Mouse (Mus musculus) induced T-regulatory cell, adult 2 months (primary cell): ENCODE results near the gene Sox11.

Source experiments
- DNase-seq: peaks from one replicate; pipeline ENCODE4 v3.0.0-alpha.2; 2012; ENCODE audit warnings: low read depth

Sox11 gene

DNA sequence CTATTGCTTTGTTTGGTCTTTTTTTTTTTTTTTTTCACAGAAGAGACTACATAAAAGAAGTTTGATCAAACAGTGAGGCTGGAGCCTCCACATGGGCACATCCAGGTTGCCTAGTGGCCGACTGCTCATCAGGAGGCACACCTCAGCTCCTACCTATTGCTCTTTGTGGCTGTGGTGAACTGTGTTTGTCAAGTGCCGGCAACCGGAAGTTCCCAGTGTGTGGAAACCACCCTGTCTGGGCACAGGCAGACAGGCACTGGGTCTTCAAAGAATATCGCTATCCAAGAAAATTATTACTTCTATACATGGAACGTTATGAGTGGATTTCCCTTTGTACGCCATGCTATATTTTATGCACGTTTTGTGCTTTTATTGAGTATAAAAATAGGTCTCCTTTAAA lies 6.0 kb downstream of the Sox11 start:
- no peak for DNase-seq

DNA sequence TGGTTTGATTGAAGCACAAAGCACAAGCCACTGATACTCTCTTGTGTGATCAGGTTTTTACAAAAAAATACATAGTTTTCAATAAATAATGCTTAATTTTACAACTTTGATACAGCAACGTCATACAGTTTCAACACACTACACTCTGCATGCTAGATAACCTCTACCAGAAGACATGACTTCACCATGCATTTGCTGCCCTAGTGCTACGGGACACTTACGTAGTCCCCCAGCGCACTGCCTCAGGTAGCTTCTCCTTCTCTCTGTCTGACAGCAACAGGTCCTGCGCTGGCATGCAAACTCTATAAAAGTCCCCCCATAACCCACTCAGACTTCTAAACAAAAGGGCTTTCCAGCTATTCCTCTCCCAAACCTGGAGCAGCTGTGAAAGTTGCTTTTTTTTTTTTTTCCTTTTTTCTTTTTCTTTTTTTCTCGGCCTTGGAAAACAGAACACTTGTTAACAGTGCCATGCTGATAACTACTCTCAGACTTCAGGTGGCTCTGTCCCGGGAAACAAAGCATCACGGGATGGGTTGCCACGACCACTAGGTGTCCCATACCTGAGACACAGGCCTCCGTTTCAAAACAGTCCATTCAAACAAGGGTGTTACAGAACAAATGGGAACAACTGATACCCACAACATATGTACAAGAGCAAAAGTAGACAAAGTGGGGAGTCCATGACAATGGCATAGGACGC lies 6.9 kb downstream of the Sox11 start:
- no peak for DNase-seq

DNA sequence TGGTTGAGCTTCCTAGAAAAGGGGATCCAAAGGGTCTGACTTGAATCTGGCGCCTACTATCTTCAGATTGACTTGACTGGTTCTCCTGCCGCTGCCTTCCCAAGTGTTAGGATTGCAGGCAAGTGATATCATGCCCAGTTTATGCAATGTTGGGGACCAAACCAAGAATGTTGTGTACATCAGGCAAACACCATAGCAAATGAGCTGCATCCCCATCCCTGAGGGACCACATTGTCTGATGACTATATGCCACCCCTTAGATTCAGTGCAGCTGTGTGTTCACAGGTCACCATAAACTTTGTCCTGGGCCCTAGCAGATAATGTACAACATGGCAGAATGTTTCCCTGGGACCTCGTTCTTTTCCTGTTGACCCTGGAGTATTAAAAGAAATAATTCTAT lies 8.8 kb downstream of the Sox11 start:
- no peak for DNase-seq

DNA sequence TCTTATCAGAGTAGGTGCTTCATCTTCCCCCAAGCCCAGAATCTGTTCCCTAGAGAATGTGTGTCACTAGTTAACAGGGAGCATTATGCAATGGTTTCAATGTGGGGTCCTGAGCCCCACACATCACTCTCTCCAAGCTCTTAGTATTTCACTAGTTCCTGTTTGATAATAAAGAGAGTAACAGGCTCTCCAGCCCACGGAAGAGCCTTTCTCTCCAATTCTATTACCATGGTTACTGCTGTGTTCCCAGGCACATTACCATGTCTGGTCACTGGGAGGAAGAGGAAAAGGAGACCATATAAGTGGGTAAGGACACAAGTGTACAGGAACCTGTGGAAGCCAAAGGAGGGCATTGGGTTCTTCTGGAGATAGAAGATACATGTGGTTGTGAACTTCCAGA lies 19.0 kb downstream of the Sox11 start:
- no peak for DNase-seq

DNA sequence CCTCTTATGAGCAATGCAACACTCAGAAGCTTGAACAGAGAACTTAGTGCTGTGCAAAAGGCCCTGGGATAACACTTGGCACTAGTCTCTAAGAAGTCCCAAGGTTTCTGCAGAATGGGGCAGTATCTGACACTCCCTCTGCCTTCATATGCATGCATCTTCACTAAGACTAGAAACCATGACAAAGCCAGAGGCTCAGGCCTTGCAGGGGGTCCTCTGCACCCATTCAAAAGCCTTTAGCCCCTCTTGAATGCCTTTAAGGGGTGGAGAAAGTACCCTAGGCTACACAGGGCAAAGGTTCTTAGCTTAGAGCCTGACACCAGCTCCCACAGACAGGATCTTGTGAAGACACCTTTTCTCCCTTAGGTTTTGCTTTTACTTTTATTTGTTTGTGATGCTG lies 21.7 kb downstream of the Sox11 start:
- DNase-seq = no peak

DNA sequence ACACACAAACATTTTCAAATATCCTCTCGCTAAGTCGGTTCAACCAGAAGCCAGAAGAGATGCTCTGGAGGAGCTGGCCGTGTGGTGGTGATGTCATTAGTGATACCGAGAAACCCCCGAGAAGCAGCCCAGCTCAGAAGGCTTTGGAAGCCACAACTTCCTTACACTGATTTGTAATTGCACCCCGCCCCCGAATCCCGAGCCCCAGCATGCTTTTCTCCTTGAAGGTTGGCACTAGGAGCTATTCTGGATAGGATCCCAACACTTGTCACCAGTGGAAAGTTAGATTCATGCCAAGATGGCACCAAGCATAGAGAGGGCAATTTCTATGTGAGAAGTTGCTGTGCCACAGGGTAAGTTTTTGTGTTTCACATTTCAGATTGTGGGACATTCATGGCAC lies 29.4 kb downstream of the Sox11 start:
- no peak for DNase-seq

DNA sequence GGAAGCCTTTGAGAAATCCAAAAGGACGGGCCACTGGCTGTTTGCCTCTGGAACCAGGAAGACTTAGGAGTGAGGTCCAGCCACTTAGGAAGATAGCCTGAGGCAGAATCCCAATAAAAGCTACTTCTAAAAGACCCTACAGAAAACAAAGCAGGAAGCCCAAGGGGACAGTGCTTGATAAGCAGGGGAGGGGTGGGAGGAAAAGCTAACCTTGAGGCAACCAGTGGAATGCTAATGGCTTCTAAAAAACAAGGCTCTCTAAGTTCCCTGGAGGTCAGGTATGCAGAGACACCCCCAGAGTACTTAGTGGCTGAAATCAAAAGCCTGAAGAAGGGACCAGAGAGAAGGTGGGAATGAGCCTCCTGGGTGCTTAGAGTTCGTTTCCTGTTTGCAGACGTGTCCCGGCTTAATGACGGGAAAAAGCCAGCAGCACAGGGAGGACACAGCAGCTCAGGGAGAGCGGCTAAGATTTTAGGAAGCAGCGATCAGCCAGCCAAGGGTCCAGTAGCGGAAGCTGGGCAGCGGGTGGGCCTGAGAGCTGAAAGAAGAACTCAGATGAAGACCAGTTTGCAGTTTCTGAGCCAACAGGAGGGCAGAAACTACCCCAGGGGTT lies 30.4 kb downstream of the Sox11 start:
- DNase-seq = no peak

DNA sequence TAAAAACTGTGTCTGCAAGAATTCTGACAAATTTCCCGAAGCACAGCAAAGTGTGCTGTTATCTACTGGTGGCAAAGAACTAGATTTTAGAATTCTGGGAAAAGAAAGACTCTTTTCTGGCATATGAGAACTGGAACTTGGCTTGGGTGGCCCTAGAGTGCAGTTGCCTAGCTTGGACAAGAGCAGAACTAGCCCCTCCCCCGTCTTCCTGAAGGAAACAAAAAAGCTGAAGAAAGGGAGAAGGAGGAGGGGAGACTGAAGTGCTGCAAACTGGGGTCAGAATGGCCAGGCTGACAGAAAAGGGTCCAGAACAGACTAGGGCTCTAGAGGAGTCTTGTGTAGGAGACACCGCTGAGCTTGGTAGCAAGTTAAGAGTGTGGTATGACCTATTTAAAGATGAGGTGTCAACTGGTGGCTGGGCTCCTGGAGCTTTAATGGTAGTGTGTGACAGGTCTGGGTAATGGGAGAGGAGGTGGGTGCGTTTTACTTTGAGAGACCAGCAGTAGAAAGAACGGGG lies 31.0 kb downstream of the Sox11 start:
- DNase-seq = no peak

DNA sequence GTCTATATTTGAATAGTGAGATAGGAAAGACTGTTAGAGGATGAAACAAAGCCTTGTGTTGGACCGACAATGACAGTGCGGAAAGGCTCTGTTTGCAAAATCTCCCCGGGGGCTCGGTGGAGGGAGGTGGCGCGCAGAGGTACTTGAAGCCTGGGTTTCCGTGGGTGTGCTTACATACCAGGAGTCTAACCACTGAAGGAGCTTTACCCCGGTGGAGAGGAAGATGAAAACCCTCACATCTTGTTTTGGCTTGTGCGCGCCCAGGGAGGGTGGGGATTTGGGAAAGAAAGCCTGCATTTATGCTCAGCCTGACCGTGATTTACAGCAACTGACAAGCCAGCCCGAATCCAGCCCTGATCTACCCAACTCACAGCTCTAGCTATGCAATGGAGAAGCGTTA lies 31.7 kb downstream of the Sox11 start:
- no peak for DNase-seq

DNA sequence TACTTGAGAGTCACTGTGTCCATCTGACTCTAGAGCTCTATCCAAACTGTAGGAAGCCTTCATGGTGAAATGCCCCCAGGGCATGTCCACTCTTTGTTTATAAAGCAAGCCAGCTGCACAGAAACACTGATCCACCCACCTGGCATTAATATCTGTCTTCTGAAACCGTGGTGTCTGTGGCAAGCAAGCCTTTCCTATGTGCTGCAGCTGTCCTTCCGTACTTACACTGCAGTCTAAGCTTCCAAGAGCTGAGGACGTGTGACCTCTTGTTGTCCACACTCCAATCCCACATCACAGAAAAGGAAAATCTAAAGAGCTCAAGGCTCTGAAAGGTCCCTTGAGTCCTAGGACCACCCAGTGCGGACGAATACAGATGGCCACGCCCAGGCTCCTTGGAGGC lies 32.4 kb downstream of the Sox11 start:
- DNase-seq = no peak

DNA sequence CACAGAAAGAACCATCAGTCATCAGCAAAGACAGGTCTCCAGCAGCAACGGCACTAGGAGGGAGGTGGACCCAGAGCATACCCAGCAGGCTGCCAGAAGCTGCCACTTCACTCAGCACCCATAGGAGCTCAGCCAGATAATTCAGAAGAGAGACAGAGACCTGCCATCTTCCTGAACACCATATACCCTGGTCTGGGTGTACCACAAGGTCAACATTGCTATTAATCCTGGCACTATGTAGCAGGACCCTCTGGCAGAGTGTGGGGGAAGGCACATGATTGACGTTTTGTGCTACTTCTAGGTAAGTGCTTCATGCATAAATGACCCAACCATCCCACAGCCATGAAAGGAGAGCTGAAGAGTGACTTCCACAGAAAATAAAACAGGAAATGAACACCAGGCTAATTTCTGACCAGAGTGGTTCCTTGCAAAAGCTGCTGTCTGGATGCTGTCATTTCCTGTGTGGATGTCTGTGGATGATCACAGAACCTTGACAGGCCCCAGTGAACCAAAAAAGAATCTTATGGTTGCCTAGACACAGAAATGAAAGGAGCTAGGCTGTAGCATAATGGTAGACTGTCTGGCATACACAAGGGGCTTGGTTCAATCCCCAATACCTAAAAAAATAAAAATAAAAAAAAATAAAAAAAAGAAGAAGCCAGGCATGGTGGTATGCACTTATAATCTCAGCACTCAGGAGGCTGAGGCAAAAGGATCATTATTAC lies 37.5 kb downstream of the Sox11 start:
- no peak for DNase-seq

DNA sequence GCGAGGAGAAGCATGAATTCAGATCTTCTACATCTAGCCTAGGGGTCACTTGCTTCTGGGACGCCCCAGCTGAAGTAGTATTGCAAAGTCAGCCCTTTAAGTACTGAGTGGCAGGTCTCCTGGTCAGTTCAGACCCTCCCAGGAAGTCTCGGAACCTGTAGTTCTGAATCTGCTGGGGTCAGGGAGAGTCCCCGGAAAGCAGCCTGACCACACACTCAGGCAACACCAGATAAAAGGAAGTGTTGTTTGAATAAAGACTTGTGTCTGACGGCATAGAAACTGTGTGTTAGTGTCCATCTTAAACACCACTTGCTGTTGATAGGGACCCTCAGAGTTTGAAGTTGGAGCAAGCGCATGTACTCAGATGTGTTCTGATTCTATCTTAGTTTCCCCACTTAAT lies 39.2 kb downstream of the Sox11 start:
- no peak for DNase-seq

DNA sequence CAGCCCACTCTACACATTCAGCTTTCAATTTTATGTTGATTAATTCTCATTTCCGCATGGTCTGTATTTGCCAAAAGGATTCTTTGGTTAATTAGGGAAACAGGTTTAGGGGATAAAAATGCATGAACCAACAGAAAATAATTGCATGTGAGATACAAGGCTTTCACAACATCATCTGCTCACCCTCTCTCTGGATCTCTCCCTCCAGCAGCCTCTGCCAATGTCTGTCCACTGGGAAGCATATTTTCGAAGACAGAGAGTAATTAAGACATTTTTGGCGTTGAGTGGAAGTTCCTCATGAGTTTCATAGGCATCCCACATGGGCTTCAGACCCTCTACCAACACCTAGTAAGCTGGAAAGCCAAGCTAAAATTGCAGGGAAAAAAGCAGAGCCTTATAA lies 43.7 kb downstream of the Sox11 start:
- no peak for DNase-seq

DNA sequence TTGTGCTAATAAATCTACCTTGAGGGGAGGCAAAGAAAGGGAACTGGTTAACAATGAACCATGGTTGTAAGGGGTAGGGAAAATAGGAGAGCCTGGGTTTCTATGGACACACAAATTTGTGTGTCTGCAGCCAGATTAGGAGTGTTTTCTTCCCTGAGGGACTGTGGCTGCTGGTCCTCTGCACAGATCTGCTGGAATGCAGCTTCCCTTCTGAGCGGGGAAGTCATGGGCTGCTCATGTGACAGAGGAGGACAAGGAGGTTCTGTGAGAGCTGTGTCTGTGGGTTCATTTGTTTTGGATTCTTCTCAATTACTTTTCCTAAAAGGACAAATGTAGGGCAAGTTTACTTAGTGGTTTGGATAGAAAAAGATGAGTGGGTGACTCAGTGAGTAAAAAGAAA lies 48.2 kb downstream of the Sox11 start:
- no peak for DNase-seq

DNA sequence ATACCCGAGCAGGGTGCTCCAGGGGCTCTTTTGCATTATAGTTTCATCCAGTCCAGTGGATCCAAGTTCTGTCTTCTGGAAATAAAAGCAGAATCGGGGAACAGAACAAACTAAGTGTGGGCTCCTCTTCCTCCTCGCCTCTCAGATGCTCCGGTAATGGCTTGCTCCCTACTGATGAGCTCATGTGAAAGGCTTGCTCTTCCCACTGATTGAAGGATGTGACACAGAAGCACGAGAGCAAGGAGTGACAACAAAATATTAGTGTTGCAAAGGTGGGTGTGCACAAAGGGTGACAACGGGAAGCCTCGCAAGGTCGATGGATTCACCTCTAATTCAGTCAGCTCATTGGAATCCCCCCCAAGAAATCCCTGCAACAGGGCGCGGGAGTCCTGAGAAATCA lies 48.6 kb downstream of the Sox11 start:
- no peak for DNase-seq

DNA sequence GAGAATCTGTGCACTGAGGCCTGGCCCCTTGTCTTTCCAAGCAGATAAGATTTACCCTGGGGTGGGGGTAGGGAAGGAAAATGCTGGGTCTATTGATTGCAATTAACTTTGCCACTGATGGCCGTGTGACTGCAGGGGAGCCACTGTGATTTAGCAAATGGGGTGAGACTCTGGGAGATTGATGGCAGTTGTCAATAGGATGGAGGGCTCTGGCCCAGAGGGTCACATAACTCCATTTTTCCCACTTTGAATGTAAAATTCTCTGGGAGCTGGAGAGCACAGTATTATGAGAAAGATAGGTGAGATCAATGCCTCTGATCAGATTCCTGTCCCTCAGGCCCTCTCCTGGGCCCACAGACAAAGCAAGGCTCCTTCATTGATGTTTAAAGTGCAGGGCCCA lies 49.2 kb downstream of the Sox11 start:
- no peak for DNase-seq
